Mouse (Mus musculus): ENCODE measurements around the gene Zdhhc11.
"Not testable (repeated sequence)": the region's sequence is repeated elsewhere in the genome, so short reads cannot be mapped to it uniquely, and the experiment has no call there.

DNA sequence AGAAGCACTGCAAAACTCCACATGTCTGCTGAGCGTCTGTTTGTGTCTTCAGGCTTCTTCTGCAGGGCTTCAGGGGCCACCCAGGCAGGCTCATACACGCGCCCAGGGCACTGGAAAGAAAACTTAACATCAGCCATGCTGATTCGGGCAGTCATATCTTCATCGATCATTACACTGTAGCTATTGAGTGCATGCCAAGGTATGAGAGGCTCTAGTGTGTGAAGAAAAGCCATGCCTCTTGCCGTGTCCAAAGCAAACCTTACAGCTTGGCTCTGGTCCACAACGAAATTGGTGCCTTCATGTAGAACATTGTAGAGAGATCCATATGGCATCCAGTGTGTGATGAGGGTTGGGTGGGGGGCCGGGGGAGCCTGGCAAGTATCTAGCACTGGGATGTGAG is 55.4 kb downstream of the Zdhhc11 start:
- not testable (repeated sequence) for TF ChIP-seq TAL1, GATA1 (IDR thresholded peaks at IDR 0.05; ENCODE audit: low read length)

All from erythroblast, embryonic 14.5 days (primary cell).